Comparison of ENCODE assay signal across 13 mouse cellular contexts in the genomic region with DNA sequence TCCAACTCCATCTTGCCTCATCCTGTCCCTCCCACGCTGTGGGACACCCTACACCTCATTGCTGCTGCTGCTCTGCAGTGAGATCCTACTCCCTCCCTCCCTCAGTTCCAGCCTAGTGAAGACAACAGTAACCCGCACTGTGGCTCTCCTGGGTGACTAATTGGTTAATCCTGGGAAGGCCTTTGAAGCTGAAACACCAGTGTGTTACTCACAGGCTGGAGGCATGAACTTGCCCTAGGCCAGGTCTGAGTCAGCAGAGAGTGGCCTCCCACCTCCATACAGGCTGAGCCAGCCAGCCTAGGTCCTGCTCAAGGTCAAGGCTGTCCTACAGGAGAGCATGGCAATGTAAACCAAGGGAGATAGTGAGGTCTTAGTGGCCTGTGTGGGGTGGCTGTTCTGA. TPM values are rescaled to one million over a fixed set of nuclear protein-coding genes. Genes with fewer than 3 reads are reported as not detected.
DNase-seq lines count a peak whose midpoint lies in the region; ATAC-seq and TF ChIP-seq lines count a peak whose summit lies in the region.
"Had no signal": no experiment of that assay in that cellular context is flagged by ENCODE, and none has a peak within 500 bp of the region (broad histone marks: within the 10 kb centered on the region; RNA-seq: fewer than 3 reads in every experiment).

No protein-coding gene starts in this region.

- peaks cover 9% of the 10 kb centered on the region for H3K36me3 ChIP-seq in heart, embryonic 13.5 days
- H3K36me3 ChIP-seq in C2C12 (ENCODE audit: control insufficient read depth, insufficient read depth), result no peaks in the 10 kb centered on the region
- H3K36me3 ChIP-seq in embryonic facial prominence, embryonic 10.5 days (replicated peaks), result peaks cover 15% of the 10 kb centered on the region; the same call in 1 of the 2 replicates
- H3K36me3 ChIP-seq in kidney, postnatal 0 days (ENCODE audit: insufficient read depth, low read length), result 0 out of 2 replicates have a peak, but pooled peaks cover 4% of the 10 kb centered on the region
- no peaks in the 10 kb centered on the region for H3K36me3 ChIP-seq in neural tube, embryonic 15.5 days

- H3K9me3 ChIP-seq in heart, embryonic 13.5 days, result no peaks in the 10 kb centered on the region
- H3K9me3 ChIP-seq in embryonic facial prominence, embryonic 10.5 days, result no peaks in the 10 kb centered on the region
- H3K9me3 ChIP-seq in kidney, postnatal 0 days (replicated peaks; ENCODE audit: low read length), result no peaks in the 10 kb centered on the region
- H3K9me3 ChIP-seq in neural tube, embryonic 15.5 days (replicated peaks), result no peaks in the 10 kb centered on the region
- H3K9me3 ChIP-seq: embryonic facial prominence, embryonic 12.5 days; neural tube, embryonic 13.5 days had no signal

- H3ac ChIP-seq in C2C12 (ENCODE audit: control insufficient read depth, insufficient read length, low read depth), result no peak overlapping the region

- no peaks in the 10 kb centered on the region for H3K27me3 ChIP-seq in heart, embryonic 13.5 days (replicated peaks)
- no peaks in the 10 kb centered on the region for H3K27me3 ChIP-seq in C2C12 (ENCODE audit: control insufficient read depth, insufficient read depth, insufficient read length)
- no peaks in the 10 kb centered on the region for H3K27me3 ChIP-seq in embryonic facial prominence, embryonic 10.5 days (replicated peaks; ENCODE audit: low read depth, poor library complexity, severe bottlenecking)
- H3K27me3 ChIP-seq in kidney, postnatal 0 days (ENCODE audit: insufficient read depth, low read length), result no peaks in the 10 kb centered on the region
- no peaks in the 10 kb centered on the region for H3K27me3 ChIP-seq in neural tube, embryonic 15.5 days (replicated peaks)
- H3K27me3 ChIP-seq: embryonic facial prominence, embryonic 12.5 days; neural tube, embryonic 13.5 days had no signal

- no peak for DNase-seq in heart, postnatal 14 days
- DNase-seq in embryonic facial prominence, embryonic 10.5 days (ENCODE audit: low spot score), result no peak
- peak; percentile 74 for DNase-seq in kidney, postnatal 0 days (ENCODE audit: low spot score)
- no peak for DNase-seq in thymus, postnatal 25 days
- DNase-seq in yolk sac, embryonic 10.5 days (ENCODE audit: low spot score), result no peak
- DNase-seq: gastrocnemius, postnatal 10 days; lung, postnatal 4 days had no signal

- TF ChIP-seq CTCF in C2C12 (IDR thresholded peaks at IDR 0.05; ENCODE audit: control insufficient read depth, insufficient read depth, insufficient read length), result no peak
- no peak for TF ChIP-seq CTCF in kidney, postnatal 0 days (IDR thresholded peaks at IDR 0.05; ENCODE audit: low read depth)

- peak overlapping the region; percentile 66 for H3K27ac ChIP-seq in heart, embryonic 13.5 days (replicated peaks)
- peak overlapping the region; percentile 44 for H3K27ac ChIP-seq in embryonic facial prominence, embryonic 10.5 days (replicated peaks)
- peak overlapping the region; percentile 58 for H3K27ac ChIP-seq in kidney, postnatal 0 days
- no peak overlapping the region for H3K27ac ChIP-seq in neural tube, embryonic 15.5 days (replicated peaks)
- H3K27ac ChIP-seq: embryonic facial prominence, embryonic 12.5 days; left cerebral cortex, adult 2 months; neural tube, embryonic 13.5 days had no signal

- intact Hi-C loops in heart, postnatal 14 days (cut with DNase I), result loop anchor here (1.0 to 5.0 kb wide), 2 partner anchors 183 to 252 kb away; no protein-coding TSS in a partner anchor

- no peak overlapping the region for H3K4me3 ChIP-seq in heart, embryonic 13.5 days
- H3K4me3 ChIP-seq in C2C12 (ENCODE audit: insufficient read depth, poor library complexity, severe bottlenecking), result no peak overlapping the region
- H3K4me3 ChIP-seq in embryonic facial prominence, embryonic 10.5 days, result no peak overlapping the region
- no peak overlapping the region for H3K4me3 ChIP-seq in kidney, postnatal 0 days (replicated peaks; ENCODE audit: low read depth, low read length)
- no peak overlapping the region for H3K4me3 ChIP-seq in neural tube, embryonic 15.5 days (replicated peaks)
- H3K4me3 ChIP-seq: embryonic facial prominence, embryonic 12.5 days; left cerebral cortex, adult 2 months; neural tube, embryonic 13.5 days had no signal

- 60% methylated on average over 2 of the region's 2 CpGs for WGBS in heart, embryonic 13.5 days
- WGBS in embryonic facial prominence, embryonic 10.5 days, result 45% methylated on average over 2 of the region's 2 CpGs
- 46% methylated on average over 2 of the region's 2 CpGs for WGBS in kidney, postnatal 0 days
- WGBS in neural tube, embryonic 15.5 days, result 66% methylated on average over 2 of the region's 2 CpGs

- H3K4me1 ChIP-seq in heart, embryonic 13.5 days, result peaks cover 43% of the 10 kb centered on the region
- H3K4me1 ChIP-seq in embryonic facial prominence, embryonic 10.5 days, result peaks cover 30% of the 10 kb centered on the region
- H3K4me1 ChIP-seq in kidney, postnatal 0 days (replicated peaks; ENCODE audit: insufficient read depth, low read length), result peaks cover 9% of the 10 kb centered on the region; the same call in 1 of the 2 replicates
- peaks cover 11% of the 10 kb centered on the region for H3K4me1 ChIP-seq in neural tube, embryonic 15.5 days
- H3K4me1 ChIP-seq: embryonic facial prominence, embryonic 12.5 days had no signal

- no peak for ATAC-seq in heart, embryonic 13.5 days (ENCODE audit: extremely low read depth, insufficient number of reproducible peaks, low FRiP score, low TSS enrichment)
- ATAC-seq in kidney, postnatal 0 days (replicated peaks; ENCODE audit: low FRiP score, low read depth), result peak; percentile 79
- no peak for ATAC-seq in neural tube, embryonic 15.5 days (ENCODE audit: low FRiP score)

- 0 out of 2 replicates have a peak overlapping the region, but pooled peaks have one; percentile 25 for H3K9ac ChIP-seq in heart, embryonic 13.5 days
- H3K9ac ChIP-seq in kidney, postnatal 0 days (ENCODE audit: low read depth, low read length), result no peak overlapping the region
- H3K9ac ChIP-seq in neural tube, embryonic 15.5 days (replicated peaks), result no peak overlapping the region
- H3K9ac ChIP-seq: embryonic facial prominence, embryonic 12.5 days; neural tube, embryonic 13.5 days had no signal

- H3K79me2 ChIP-seq in C2C12 (ENCODE audit: control insufficient read depth, insufficient read depth), result no peaks in the 10 kb centered on the region

- H3K4me2 ChIP-seq in heart, embryonic 13.5 days, result no peak overlapping the region
- no peak overlapping the region for H3K4me2 ChIP-seq in kidney, postnatal 0 days (ENCODE audit: low read length)
- H3K4me2 ChIP-seq in neural tube, embryonic 15.5 days, result no peak overlapping the region
- H3K4me2 ChIP-seq: embryonic facial prominence, embryonic 12.5 days; neural tube, embryonic 13.5 days had no signal

- H3K79me3 ChIP-seq in C2C12 (ENCODE audit: low read depth), result no peaks in the 10 kb centered on the region

TF ChIP-seq in C2C12, 6 proteins besides CTCF, POLR2A, EP300 and RAD21:
- TF ChIP-seq MAX (IDR thresholded peaks at IDR 0.05) (peak; percentile 60), MYOD1 (IDR thresholded peaks at IDR 0.05; ENCODE audit: control insufficient read depth, insufficient read length, low read depth) (peak; percentile 12), FOSL1 (IDR thresholded peaks at IDR 0.05; ENCODE audit: insufficient read depth, low read length, poor library complexity, severe bottlenecking) (peak; percentile 39), USF1 (IDR thresholded peaks at IDR 0.05; ENCODE audit: low read depth) (no peak), CEBPB (IDR thresholded peaks at IDR 0.05; ENCODE audit: low read depth) (peak; percentile 24), MYOG (IDR thresholded peaks at IDR 0.05; ENCODE audit: control insufficient read depth, extremely low read depth, insufficient read length) (no peak)

RNA-seq across cellular contexts. Expression of a gene that starts 26.4 kb away (rescaled TPM):
- 172 and 209 TPM in 2 replicates for polyA plus RNA-seq in heart, embryonic 13.5 days (2015; fragmentation: Nextera tagmentation; extraction: Ambion mirVana)
- 10 to 100 TPM; 66.9 to 87.0 TPM for total RNA-seq in heart, postnatal 14 days (2021)
- polyA plus RNA-seq in C2C12 (2012; fragmentation: generic; extraction: Trizol), result 255 TPM
- polyA plus RNA-seq in embryonic facial prominence, embryonic 10.5 days (2016; fragmentation: Nextera tagmentation; extraction: Ambion mirVana), result 285 and 304 TPM in 2 replicates
- polyA plus RNA-seq in kidney, postnatal 0 days (2015; fragmentation: Nextera tagmentation; extraction: Ambion mirVana), result 309 and 315 TPM in 2 replicates
- polyA plus RNA-seq in neural tube, embryonic 15.5 days (2015; fragmentation: Nextera tagmentation; extraction: Ambion mirVana), result 225 and 227 TPM in 2 replicates

RNA-seq across cellular contexts. Expression of a gene that starts 51.6 kb away (rescaled TPM):
- polyA plus RNA-seq in heart, embryonic 13.5 days (2015; fragmentation: Nextera tagmentation; extraction: Ambion mirVana), result 10.9 and 12.1 TPM in 2 replicates
- total RNA-seq in heart, postnatal 14 days (2021), result 1 to 10 TPM; 3.5 to 4.2 TPM
- 7.4 TPM for polyA plus RNA-seq in C2C12 (2012; fragmentation: generic; extraction: Trizol)
- 24.9 and 26.9 TPM in 2 replicates for polyA plus RNA-seq in embryonic facial prominence, embryonic 10.5 days (2016; fragmentation: Nextera tagmentation; extraction: Ambion mirVana)
- polyA plus RNA-seq in kidney, postnatal 0 days (2015; fragmentation: Nextera tagmentation; extraction: Ambion mirVana), result 28.6 and 31.4 TPM in 2 replicates
- 24.1 and 24.7 TPM in 2 replicates for polyA plus RNA-seq in neural tube, embryonic 15.5 days (2015; fragmentation: Nextera tagmentation; extraction: Ambion mirVana)
